Mouse (Mus musculus) CH12.LX (cell line): Measurements from ENCODE around the gene Med15.

ENCODE experiments used
- CTCF ChIP-seq, 2 experiments: IDR thresholded peaks in 1 of 2; conservative IDR thresholded peaks in 1 of 2; 2 replicates each; pipeline ENCODE4 v1.5.1; 2011 to 2012; ENCODE audit warnings: low read depth in 2 of 2, low read length in 2 of 2, improper control_type of control experiment in 1 of 2, inconsistent platforms in 1 of 2, mild to moderate bottlenecking in 1 of 2, moderate library complexity in 1 of 2
- JUND ChIP-seq: conservative IDR thresholded peaks from 2 replicates; pipeline ENCODE4 v1.6.1; 2011; ENCODE audit warnings: low read depth, low read length, improper control_type of control experiment
- NRF1 ChIP-seq: IDR thresholded peaks from 2 replicates; pipeline ENCODE4 v1.6.1; 2014; ENCODE audit warnings: low read depth, mild to moderate bottlenecking, inconsistent platforms, low read length, improper control_type of control experiment, moderate library complexity
- POLR2A ChIP-seq: IDR thresholded peaks from 2 replicates; pipeline ENCODE4 v1.6.1; 2011; ENCODE audit warnings: low read depth, mild to moderate bottlenecking, improper control_type of control experiment, low read length
- SIN3A ChIP-seq: IDR thresholded peaks from 2 replicates; pipeline ENCODE4 v1.6.1; 2012; ENCODE audit warnings: low read length, improper control_type of control experiment, inconsistent platforms

- TF ChIP-seq CTCF (conservative IDR thresholded peaks at IDR 0.05 in 1 of 2, IDR thresholded peaks at IDR 0.05 in 1 of 2; ENCODE audit: low read depth in 2 of 2, low read length in 2 of 2) (peak; percentile 59 to 78), NRF1 (no peak), POLR2A (no peak), SIN3A (peak; percentile 28; the same call in 1 of the 2 replicates), JUND (no peak)
These were observed 107.0 kb downstream of the Med15 start for GRCm38 (mm10) chr16:17625488-17626268.
